Mouse (Mus musculus) heart, adult 2 months (tissue): ENCODE measurements around the gene Hacd1.

Experiments
- CTCF ChIP-seq: fragments of 200-600 bp; IDR thresholded peaks from 2 replicates; pipeline ENCODE4 v1.8.1; 2022; ENCODE audit warnings: antibody characterized with exemption, mild to moderate bottlenecking, moderate library complexity
- EP300 ChIP-seq: fragments of 200-500 bp; IDR thresholded peaks from 2 replicates; pipeline ENCODE4 v1.6.1; 2011; ENCODE audit warnings: low read depth, low read length, control low read depth; ENCODE audit not compliant: insufficient read depth

DNA sequence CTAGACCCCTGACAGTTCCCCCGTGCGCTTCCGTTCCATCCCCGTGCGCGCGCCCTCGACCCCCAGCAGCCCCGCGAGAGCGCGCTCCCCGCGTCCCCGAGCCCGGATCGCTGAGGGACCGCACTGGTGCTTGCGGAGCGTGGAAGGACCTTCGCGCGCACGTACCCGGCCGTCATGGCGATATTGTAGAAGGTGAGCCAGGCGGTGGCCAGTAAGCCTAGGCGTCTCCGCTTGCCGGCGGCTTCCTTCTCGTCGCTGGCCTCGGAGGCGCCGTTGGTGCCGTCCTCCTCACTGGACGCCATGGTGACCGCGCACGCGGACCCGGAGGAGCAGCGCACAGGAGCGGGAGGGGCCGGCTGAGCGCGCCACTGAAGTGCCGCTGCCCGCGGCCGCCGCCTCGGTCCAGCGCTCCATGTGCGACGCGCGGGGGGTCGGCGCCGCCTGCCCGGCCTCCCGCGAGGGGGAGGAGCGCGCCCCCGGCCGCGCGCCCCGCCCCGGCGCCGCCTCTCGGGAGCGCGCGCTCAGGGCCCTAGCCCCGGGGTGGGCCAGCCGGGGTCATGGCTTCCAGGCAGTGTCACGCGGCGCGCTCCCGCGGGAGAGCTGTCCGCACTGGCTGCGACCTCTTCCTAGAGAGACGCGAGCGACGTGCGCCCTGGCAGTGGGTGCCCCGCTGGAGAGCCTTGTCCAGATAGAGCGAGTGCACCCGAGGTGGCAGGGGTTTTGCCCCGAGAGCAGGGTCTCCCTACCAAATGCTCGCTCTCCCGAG is at the start of gene Hacd1:
- TF ChIP-seq CTCF, result no peak
- TF ChIP-seq EP300, result no peak
